Mouse (Mus musculus) CD4-positive, CD25-positive, alpha-beta regulatory T cell, adult 2 months (primary cell): ENCODE data around the gene Wfdc3.

Experiments used
- DNase-seq: peaks from one replicate; pipeline ENCODE4 v3.0.0-alpha.2; 2012; ENCODE audit warnings: low read depth, low spot score

The Wfdc3 gene

DNA sequence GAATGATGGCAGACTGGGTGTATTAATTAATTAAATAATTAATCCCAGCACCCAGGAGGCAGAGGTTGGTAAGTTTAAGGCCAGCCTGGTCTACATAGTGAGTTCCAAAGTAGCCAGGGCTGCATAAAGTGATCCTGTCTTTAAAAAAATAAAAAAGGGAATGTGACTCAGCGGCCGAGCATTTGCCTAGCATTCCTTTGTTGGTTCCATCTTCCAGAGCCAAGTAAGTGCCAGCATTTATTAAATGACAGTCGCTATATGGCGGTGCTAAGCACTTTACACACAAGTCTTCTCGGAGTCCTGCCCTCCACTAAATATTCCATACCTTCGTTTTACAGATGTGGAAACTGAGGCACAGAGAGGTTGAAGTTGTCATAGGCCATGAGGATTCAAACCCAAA is 30.4 kb upstream of the Wfdc3 start:
- no peak for DNase-seq

DNA sequence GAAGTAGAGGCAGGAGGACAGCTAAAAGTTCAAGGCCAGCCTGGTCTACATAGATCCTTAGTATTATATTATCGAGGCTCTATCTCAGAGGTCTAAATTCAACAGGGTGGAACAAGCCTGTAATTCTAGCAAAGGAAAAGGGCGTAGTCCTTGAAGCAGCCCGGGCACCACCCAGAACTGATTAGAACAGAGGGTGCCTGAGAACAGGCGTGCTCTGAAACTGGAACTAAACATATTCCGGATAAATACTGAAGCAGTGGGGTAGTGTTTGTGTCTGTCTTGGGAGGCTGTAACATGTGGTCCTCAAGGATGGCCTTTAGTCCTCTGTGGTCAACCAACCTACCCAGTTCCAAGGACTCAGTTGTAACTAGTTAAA is 28.2 kb upstream of the Wfdc3 start:
- DNase-seq = no peak

GRCm38 (mm10) chr2:164773229-164773988 is 27.7 kb upstream of the Wfdc3 start:
- DNase-seq = no peak

GRCm38 (mm10) chr2:164771123-164771522 is 25.4 kb upstream of the Wfdc3 start:
- DNase-seq = no peak

- peak; percentile 37 for DNase-seq
Measured at GRCm38 (mm10) chr2:164770279-164770678, 24.5 kb upstream of the Wfdc3 start.

DNA sequence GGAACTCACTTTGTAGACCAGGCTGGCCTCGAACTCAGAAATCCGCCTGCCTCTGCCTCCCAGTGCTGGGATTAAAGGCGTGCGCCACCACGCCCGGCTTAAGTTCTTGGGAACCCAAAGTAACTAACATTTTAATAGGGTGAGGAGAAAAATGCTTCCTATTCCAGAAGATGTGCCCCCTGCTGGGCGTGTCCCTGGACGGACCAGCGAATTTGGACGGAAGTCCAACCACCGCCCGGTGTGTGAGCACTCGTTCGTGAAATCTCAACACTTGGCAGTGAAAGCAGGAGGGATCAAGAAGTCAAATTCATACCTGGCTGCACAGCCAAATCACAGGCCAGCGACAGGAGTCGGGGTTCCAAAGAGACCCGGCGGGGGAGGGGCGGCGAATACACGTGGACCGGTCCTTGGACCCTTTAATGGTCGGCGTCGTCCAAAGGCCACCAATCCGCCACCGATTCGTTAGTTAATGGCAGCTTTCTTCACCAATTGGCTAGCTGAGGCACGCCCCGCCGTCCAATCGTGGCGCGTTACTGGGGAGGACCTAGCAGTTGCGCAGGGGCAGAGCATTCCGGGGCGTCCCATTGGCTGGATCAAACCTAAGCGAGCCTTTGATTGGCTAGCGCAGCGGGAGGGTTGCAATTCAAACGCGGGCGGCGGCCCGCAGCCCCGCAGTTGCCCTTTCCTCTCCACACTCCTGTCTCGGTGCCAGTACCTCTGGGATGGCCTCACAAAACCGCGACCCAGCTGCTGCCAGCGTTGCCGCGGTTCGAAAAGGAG is 23.7 kb upstream of the Wfdc3 start, which contains the start of gene Ube2c:
TSS of gene Ube2c (plus strand) at position 641 of the 780 bp plus-strand sequence.
- peak; percentile 98 for DNase-seq

GRCm38 (mm10) chr2:164767812-164768540 is 22.2 kb upstream of the Wfdc3 start:
- DNase-seq = no peak

DNA sequence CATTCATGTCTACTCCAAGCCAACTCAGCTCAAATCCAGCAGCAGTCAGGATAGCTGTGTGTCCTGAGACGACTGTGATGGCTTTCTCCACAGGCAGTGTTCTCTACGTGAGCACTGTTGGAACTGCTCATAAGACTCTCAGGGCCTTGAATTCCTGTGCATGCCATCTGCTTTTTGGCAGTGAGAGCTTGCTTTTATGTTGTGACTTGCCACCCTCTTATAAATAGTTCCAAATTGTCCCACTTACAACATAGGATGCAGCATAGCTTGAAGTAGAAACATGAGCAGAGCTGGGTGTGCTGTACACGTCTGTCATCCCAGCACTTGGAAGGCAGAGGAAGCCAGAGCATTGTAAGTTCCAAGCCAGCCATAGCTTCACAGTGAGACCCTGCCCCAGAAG is 20.1 kb upstream of the Wfdc3 start:
- DNase-seq = no peak

- DNase-seq = no peak
Measured at GRCm38 (mm10) chr2:164762593-164762992, 16.9 kb upstream of the Wfdc3 start.

- no peak for DNase-seq
Measured at GRCm38 (mm10) chr2:164761971-164762370, 16.2 kb upstream of the Wfdc3 start.

DNA sequence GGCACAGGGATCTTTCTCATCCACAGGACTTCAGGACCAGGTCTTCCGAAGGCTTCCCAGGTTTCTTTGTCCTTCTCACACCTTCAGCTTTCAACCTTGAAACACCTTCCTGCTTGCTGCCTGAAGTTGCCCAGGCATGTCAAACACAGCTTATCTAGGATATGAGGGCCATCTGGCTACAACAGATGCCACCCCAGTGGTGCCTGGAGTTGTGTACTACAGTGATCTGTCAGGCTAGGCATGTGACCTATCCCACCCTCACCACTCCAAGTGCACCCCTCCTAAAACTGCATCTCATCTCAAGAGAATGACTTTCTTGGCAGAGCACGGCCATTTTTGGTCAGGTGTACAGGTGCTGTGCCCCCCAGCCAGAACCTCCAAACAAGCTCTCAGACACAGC is 15.8 kb upstream of the Wfdc3 start:
- no peak for DNase-seq

- DNase-seq = no peak
Measured at GRCm38 (mm10) chr2:164760059-164760833, 14.5 kb upstream of the Wfdc3 start.

- no peak for DNase-seq
Measured at GRCm38 (mm10) chr2:164758692-164759091, 13.0 kb upstream of the Wfdc3 start.

DNA sequence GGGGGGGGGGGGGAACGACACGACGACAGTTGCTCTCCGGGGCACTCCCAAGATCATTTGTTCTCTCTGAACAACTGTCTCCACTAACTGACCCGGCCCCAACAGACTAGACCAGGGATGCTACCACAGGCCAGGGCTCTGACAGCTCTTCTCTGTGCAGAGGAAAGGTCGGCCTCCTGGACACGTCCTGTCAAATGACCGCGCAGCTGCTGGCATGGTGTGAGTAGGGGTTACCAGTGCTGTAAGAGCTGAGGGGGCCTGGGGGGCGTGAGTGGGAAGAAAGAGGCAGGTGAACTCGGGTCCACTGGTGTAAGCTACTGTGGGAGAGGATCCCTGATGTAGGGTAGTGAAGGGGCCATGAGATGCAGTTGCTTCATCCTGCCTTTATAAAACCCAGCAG is 12.1 kb upstream of the Wfdc3 start:
- no peak for DNase-seq

- no peak for DNase-seq
Measured at GRCm38 (mm10) chr2:164754800-164755199, 9.1 kb upstream of the Wfdc3 start.

GRCm38 (mm10) chr2:164754105-164754504 is 8.4 kb upstream of the Wfdc3 start:
- DNase-seq = no peak

GRCm38 (mm10) chr2:164752454-164752853 is 6.7 kb upstream of the Wfdc3 start:
- no peak for DNase-seq

DNA sequence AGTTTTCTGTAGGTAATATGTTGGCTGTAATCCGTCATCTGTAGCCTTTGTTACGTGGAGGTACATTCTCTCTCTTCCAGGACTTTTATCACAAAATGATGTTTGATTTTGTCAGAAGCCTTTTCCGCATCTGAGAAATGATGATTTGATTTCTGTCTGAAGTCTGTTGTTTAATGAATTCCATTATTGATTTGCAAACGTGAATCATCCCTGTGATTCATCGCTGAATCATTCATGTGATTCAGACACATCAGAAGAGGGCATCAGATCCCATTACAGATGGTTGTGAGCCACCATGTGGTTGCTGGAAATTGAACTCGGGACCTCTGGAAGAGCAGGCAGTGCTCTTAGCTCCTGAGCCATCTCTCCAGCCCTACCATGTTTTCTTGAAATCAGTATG is 3.3 kb upstream of the Wfdc3 start:
- no peak for DNase-seq

- no peak for DNase-seq
Measured at GRCm38 (mm10) chr2:164748191-164748590, 2.5 kb upstream of the Wfdc3 start.

DNA sequence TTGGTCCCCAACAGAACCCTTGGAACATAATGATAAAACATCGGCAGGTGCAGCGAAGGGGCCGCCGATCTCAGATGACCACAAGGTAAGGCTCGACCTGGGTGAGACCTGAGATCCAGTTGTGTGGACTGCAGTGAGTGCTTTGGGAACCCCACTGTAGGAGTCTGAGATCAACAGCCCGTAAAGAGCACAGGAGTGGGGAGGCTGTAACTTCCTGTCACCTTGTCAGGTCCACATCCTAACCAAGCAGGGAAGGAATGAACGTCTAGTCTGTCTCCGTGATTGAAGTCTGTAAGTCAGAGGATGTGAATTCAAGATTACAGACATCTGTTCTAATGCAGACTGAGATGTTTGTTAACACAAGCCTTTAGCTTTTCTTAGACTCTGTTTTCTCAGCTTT is 962 bp upstream of the Wfdc3 start:
- DNase-seq = peak; percentile 59

- peak; percentile 6 for DNase-seq
Measured at GRCm38 (mm10) chr2:164744987-164745386, 744 bp downstream of the Wfdc3 start.

DNA sequence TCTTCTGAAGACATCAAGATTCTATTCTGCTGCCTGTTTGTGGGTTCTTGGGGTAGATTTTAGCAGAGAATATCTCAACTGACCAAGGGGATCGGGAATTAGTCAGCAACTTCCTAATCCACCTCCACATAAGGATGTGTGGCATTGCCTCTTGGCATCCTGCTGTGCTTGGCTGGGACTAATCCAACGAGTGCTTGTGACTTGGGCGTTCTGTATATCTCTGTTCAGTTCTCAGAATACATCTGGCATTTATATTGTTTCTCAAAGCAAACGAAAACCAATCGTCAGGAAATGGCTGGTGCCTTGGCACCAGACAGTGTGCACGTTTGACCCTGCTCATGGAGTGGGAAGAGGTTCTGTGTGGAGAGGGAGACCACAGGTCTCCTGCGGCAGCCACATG is 5.9 kb downstream of the Wfdc3 start:
- DNase-seq = no peak
